Mouse (Mus musculus): ENCODE results near the gene Dusp28.

- TF ChIP-seq POLR2A (IDR thresholded peaks at IDR 0.05; ENCODE audit: borderline replicate concordance, insufficient read depth, low read length) (0 out of 2 replicates have a peak, but pooled peaks have one; percentile 9), CTCF (IDR thresholded peaks at IDR 0.05; ENCODE audit: borderline replicate concordance, insufficient read depth, low read depth, low read length) (no peak; the same call in 1 of the 2 replicates)
Observed at GRCm38 (mm10) chr1:92879266-92879665, 27.5 kb upstream of the Dusp28 start.
